Mouse (Mus musculus): ENCODE data around the gene Gm11027. TPM values are rescaled to one million over a fixed set of nuclear protein-coding genes. Genes with fewer than 3 reads are reported as not detected.

Gene Gm11027
- polyA plus RNA-seq, 1 experiment, result not detected

- 64% methylated on average over 1 of the region's 1 CpGs for WGBS
- Histone ChIP-seq H3K27ac (ENCODE audit: control insufficient read depth, insufficient read depth, low read depth, low read length, poor library complexity) (no peak overlapping the region), H3K4me1 (ENCODE audit: control insufficient read depth, insufficient read depth, low read length) (no peaks in the 10 kb centered on the region; the same call in 1 of the 2 replicates), H3K4me3 (replicated peaks; ENCODE audit: control insufficient read depth, low read depth, low read length) (no peak overlapping the region)
- TF ChIP-seq CTCF (IDR thresholded peaks at IDR 0.05; ENCODE audit: control insufficient read depth, insufficient read depth, low read length) (no peak), POLR2A (IDR thresholded peaks at IDR 0.05; ENCODE audit: borderline replicate concordance, control insufficient read depth, low read depth, low read length) (no peak)
Measured at GRCm38 (mm10) chr12:116270538-116270937, 4.6 kb upstream of the Gm11027 start.

GRCm38 (mm10) chr12:116271071-116271470 lies 4.1 kb upstream of the Gm11027 start:
- Histone ChIP-seq H3K4me3 (replicated peaks; ENCODE audit: control insufficient read depth, low read depth, low read length) (no peak overlapping the region), H3K4me1 (ENCODE audit: control insufficient read depth, insufficient read depth, low read length) (no peaks in the 10 kb centered on the region; the same call in 1 of the 2 replicates), H3K27ac (ENCODE audit: control insufficient read depth, insufficient read depth, low read depth, low read length, poor library complexity) (no peak overlapping the region)
- WGBS, result 92% methylated on average over 2 of the region's 2 CpGs
- TF ChIP-seq CTCF (IDR thresholded peaks at IDR 0.05; ENCODE audit: control insufficient read depth, insufficient read depth, low read length) (no peak), POLR2A (IDR thresholded peaks at IDR 0.05; ENCODE audit: borderline replicate concordance, control insufficient read depth, low read depth, low read length) (no peak)

- WGBS, result 89% methylated on average over 1 of the region's 1 CpGs
- Histone ChIP-seq H3K4me3 (replicated peaks; ENCODE audit: control insufficient read depth, low read depth, low read length) (no peak overlapping the region), H3K4me1 (ENCODE audit: control insufficient read depth, insufficient read depth, low read length) (no peaks in the 10 kb centered on the region; the same call in 1 of the 2 replicates), H3K27ac (ENCODE audit: control insufficient read depth, insufficient read depth, low read depth, low read length, poor library complexity) (no peak overlapping the region)
- TF ChIP-seq CTCF (IDR thresholded peaks at IDR 0.05; ENCODE audit: control insufficient read depth, insufficient read depth, low read length) (no peak), POLR2A (IDR thresholded peaks at IDR 0.05; ENCODE audit: borderline replicate concordance, control insufficient read depth, low read depth, low read length) (no peak)
Measured at GRCm38 (mm10) chr12:116273733-116274132, 1.5 kb upstream of the Gm11027 start.

- WGBS, result 62% methylated on average over 4 of the region's 4 CpGs
- H3K4me3 ChIP-seq (replicated peaks; ENCODE audit: control insufficient read depth, low read depth, low read length), result no peak overlapping the region
- H3K27ac ChIP-seq (ENCODE audit: control insufficient read depth, insufficient read depth, low read depth, low read length, poor library complexity), result no peak overlapping the region
- H3K4me1 ChIP-seq (ENCODE audit: control insufficient read depth, insufficient read depth, low read length), result no peaks in the 10 kb centered on the region
- no peak for TF ChIP-seq CTCF (IDR thresholded peaks at IDR 0.05; ENCODE audit: control insufficient read depth, insufficient read depth, low read length)
- no peak for TF ChIP-seq POLR2A (IDR thresholded peaks at IDR 0.05; ENCODE audit: borderline replicate concordance, control insufficient read depth, low read depth, low read length)
Measured at GRCm38 (mm10) chr12:116275631-116276030, 445 bp downstream of the Gm11027 start.

GRCm38 (mm10) chr12:116276961-116277360 lies 1.8 kb downstream of the Gm11027 start:
- WGBS, result 45% methylated on average over 2 of the region's 2 CpGs
- no peaks in the 10 kb centered on the region for H3K4me1 ChIP-seq (ENCODE audit: control insufficient read depth, insufficient read depth, low read length)
- TF ChIP-seq POLR2A (IDR thresholded peaks at IDR 0.05; ENCODE audit: borderline replicate concordance, control insufficient read depth, low read depth, low read length), result no peak
- no peak for TF ChIP-seq CTCF (IDR thresholded peaks at IDR 0.05; ENCODE audit: control insufficient read depth, insufficient read depth, low read length)

GRCm38 (mm10) chr12:116278541-116278940 lies 3.4 kb downstream of the Gm11027 start:
- H3K27ac ChIP-seq (ENCODE audit: control insufficient read depth, insufficient read depth, low read depth, low read length, poor library complexity), result no peak overlapping the region
- H3K4me3 ChIP-seq (replicated peaks; ENCODE audit: control insufficient read depth, low read depth, low read length), result no peak overlapping the region
- 86% methylated on average over 1 of the region's 1 CpGs for WGBS
- H3K4me1 ChIP-seq (ENCODE audit: control insufficient read depth, insufficient read depth, low read length), result no peaks in the 10 kb centered on the region
- TF ChIP-seq CTCF (IDR thresholded peaks at IDR 0.05; ENCODE audit: control insufficient read depth, insufficient read depth, low read length) (no peak), POLR2A (IDR thresholded peaks at IDR 0.05; ENCODE audit: borderline replicate concordance, control insufficient read depth, low read depth, low read length) (no peak)

More at GRCm38 (mm10) chr12:116276961-116277360, 1.8 kb downstream of the Gm11027 start:
- Histone ChIP-seq H3K27ac (ENCODE audit: control insufficient read depth, insufficient read depth, low read depth, low read length, poor library complexity) (no peak overlapping the region), H3K4me3 (replicated peaks; ENCODE audit: control insufficient read depth, low read depth, low read length) (no peak overlapping the region)

GRCm38 (mm10) chr12:116279181-116279580 lies 4.0 kb downstream of the Gm11027 start:
- H3K27ac ChIP-seq (ENCODE audit: control insufficient read depth, insufficient read depth, low read depth, low read length, poor library complexity), result no peak overlapping the region
- WGBS, result 70% methylated on average over 2 of the region's 2 CpGs
- H3K4me1 ChIP-seq (ENCODE audit: control insufficient read depth, insufficient read depth, low read length), result no peaks in the 10 kb centered on the region
- H3K4me3 ChIP-seq (replicated peaks; ENCODE audit: control insufficient read depth, low read depth, low read length), result no peak overlapping the region
- TF ChIP-seq POLR2A (IDR thresholded peaks at IDR 0.05; ENCODE audit: borderline replicate concordance, control insufficient read depth, low read depth, low read length) (no peak), CTCF (IDR thresholded peaks at IDR 0.05; ENCODE audit: control insufficient read depth, insufficient read depth, low read length) (no peak)

- TF ChIP-seq CTCF (IDR thresholded peaks at IDR 0.05; ENCODE audit: control insufficient read depth, insufficient read depth, low read length), result no peak
- no peak for TF ChIP-seq POLR2A (IDR thresholded peaks at IDR 0.05; ENCODE audit: borderline replicate concordance, control insufficient read depth, low read depth, low read length)
- Histone ChIP-seq H3K4me3 (replicated peaks; ENCODE audit: control insufficient read depth, low read depth, low read length) (peak overlapping the region; percentile 90), H3K4me1 (ENCODE audit: control insufficient read depth, insufficient read depth, low read length) (no peaks in the 10 kb centered on the region), H3K27ac (ENCODE audit: control insufficient read depth, insufficient read depth, low read depth, low read length, poor library complexity) (peak overlapping the region; percentile 99)
- WGBS, result under 1% methylated on average over 7 of the region's 7 CpGs
Measured at GRCm38 (mm10) chr12:116280149-116280652, 5.0 kb downstream of the Gm11027 start.

Measured in bone marrow, adult 2 months (tissue).